Mouse (Mus musculus) testis, adult 2 months (tissue): ENCODE results near the gene Fry.

Experiments
- CTCF ChIP-seq: fragments of 200-500 bp; IDR thresholded peaks from 2 replicates; pipeline ENCODE4 v1.5.1; 2012; ENCODE audit warnings: low read depth, mild to moderate bottlenecking, inconsistent platforms, low read length, moderate library complexity; ENCODE audit not compliant: control insufficient read depth, insufficient read depth, insufficient replicate concordance
- POLR2A ChIP-seq: fragments of 200-500 bp; IDR thresholded peaks from 2 replicates; pipeline ENCODE4 v1.6.1; 2012; ENCODE audit warnings: low read depth, mild to moderate bottlenecking, inconsistent platforms, low read length, moderate library complexity; ENCODE audit not compliant: control insufficient read depth

DNA sequence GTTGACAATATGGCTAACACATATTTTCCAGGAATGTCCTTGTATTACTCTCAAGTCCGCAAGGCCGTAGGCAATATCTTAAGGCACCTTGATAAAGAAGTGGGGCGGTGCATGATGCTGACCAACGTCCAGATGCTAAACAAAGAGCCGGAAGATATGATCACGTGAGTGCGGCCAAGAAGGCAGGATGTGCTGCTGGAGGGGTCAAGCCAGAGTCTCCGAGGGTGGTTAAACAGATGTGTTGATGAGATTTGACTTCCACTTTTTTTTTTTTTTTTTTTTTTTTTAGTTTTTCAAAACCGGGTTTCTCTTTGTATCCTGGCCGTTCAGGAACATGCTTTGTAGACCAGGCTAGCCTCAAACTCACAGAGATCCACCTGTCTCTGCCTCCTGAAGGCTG, 262.3 kb downstream of the Fry start:
- TF ChIP-seq CTCF (no peak), POLR2A (no peak)
